Mouse (Mus musculus) E14TG2a.4 (cell line): ENCODE data around the gene Map2k2.

Experiments
- CTCF ChIP-seq: conservative IDR thresholded peaks from 2 replicates; pipeline ENCODE4 v1.5.1; 2014; ENCODE audit warnings: low read length
- NANOG ChIP-seq: IDR thresholded peaks from 2 replicates; pipeline ENCODE4 v1.6.1; 2014; ENCODE audit warnings: borderline replicate concordance, low read length, mixed read lengths
- POU5F1 ChIP-seq: IDR thresholded peaks from 2 replicates; pipeline ENCODE4 v1.6.1; 2014; ENCODE audit warnings: low read length, borderline replicate concordance

- peak; percentile 98 for TF ChIP-seq CTCF
- TF ChIP-seq NANOG = no peak
- no peak for TF ChIP-seq POU5F1
Measured at GRCm38 (mm10) chr10:81073464-81073863, 32.3 kb upstream of the Map2k2 start.
